Mouse (Mus musculus) liver, embryonic 14.5 days (tissue): ENCODE data around the gene Olfr938. TPM values are rescaled to one million over a fixed set of nuclear protein-coding genes. Genes with fewer than 3 reads are reported as not detected.

Source experiments
- ATAC-seq: fragments of 200-750 bp; cut with Nextera tagmentation; 2 replicates; pipeline ENCODE4 v1.8.0; 2017; ENCODE audit warnings: moderate number of reproducible peaks, mild to moderate bottlenecking, moderate library complexity; ENCODE audit not compliant: insufficient read depth
- DNase-seq, 3 experiments: peaks; one replicate each; pipeline ENCODE4 v3.0.0-alpha.2; 2012 to 2013; ENCODE audit warnings: low read depth in 3 of 3, low spot score in 3 of 3
- H3K27ac ChIP-seq: fragments of 300-500 bp; sonication (generic); 2 replicates; pipeline ENCODE4 v1.5.1; 2014; ENCODE audit warnings: moderate library complexity, mild to moderate bottlenecking, control low read depth, inconsistent platforms
- H3K27me3 ChIP-seq: fragments of 300-500 bp; sonication (generic); 2 replicates; pipeline ENCODE4 v1.6.1; 2014; ENCODE audit warnings: mild to moderate bottlenecking, low read length, moderate library complexity; ENCODE audit not compliant: control insufficient read depth, insufficient read depth
- H3K36me3 ChIP-seq: fragments of 300-500 bp; sonication (generic); replicated peaks from 2 replicates; pipeline ENCODE4 v1.6.1; 2014; ENCODE audit warnings: low read depth; ENCODE audit not compliant: control insufficient read depth, insufficient read depth
- H3K4me1 ChIP-seq, 2 experiments: fragments of 200-500 bp in 1 of 2; fragments of 300-500 bp in 1 of 2; sonication (generic) in 1 of 2; replicated peaks; 2 replicates each; pipeline ENCODE4 v1.6.1; 2012 to 2014; ENCODE audit warnings: antibody characterized with exemption in 1 of 2, inconsistent platforms in 1 of 2, low read length in 1 of 2; ENCODE audit not compliant: control insufficient read depth in 2 of 2, insufficient read depth in 2 of 2
- H3K4me2 ChIP-seq: fragments of 300-500 bp; sonication (generic); 2 replicates; pipeline ENCODE4 v1.6.1; 2014; ENCODE audit warnings: low read depth, mild to moderate bottlenecking, control low read depth, moderate library complexity
- H3K4me3 ChIP-seq, 2 experiments: fragments of 200-500 bp in 1 of 2; fragments of 300-500 bp in 1 of 2; sonication (generic) in 1 of 2; 2 replicates each; pipeline ENCODE4 v1.5.1; 2012 to 2014; ENCODE audit warnings: low read depth in 2 of 2, low read length in 2 of 2, mild to moderate bottlenecking in 2 of 2, control low read depth in 1 of 2, inconsistent platforms in 1 of 2, moderate library complexity in 1 of 2; ENCODE audit not compliant: insufficient read depth in 1 of 2
- H3K9ac ChIP-seq: fragments of 300-500 bp; sonication (generic); replicated peaks from 2 replicates; pipeline ENCODE4 v1.6.1; 2014; ENCODE audit warnings: mild to moderate bottlenecking, control low read depth, moderate library complexity
- H3K9me3 ChIP-seq: fragments of 300-500 bp; sonication (generic); 2 replicates; pipeline ENCODE4 v1.6.1; 2016; ENCODE audit warnings: low read length, mixed read lengths; ENCODE audit not compliant: control insufficient read depth
- CTCF ChIP-seq: IDR thresholded peaks from 2 replicates; pipeline ENCODE4 v1.5.1; 2016; ENCODE audit warnings: antibody characterized with exemption, low read depth, control low read depth
- EP300 ChIP-seq: IDR thresholded peaks from 2 replicates; pipeline ENCODE4 v1.6.1; 2016; ENCODE audit warnings: antibody characterized with exemption, low read depth
- WGBS: fragments of 180-500 bp; shearing (Covaris S2); extraction: QIAGEN DNeasy Blood & Tissue Kit; methylation state at CpG from one replicate; pipeline ENCODE4 v1.1.7; 2014; ENCODE audit not compliant: insufficient replicate concordance; 5-methylcytosine and 5-hydroxymethylcytosine counted together
- microRNA-seq: library from miRNA; unstranded; fragments of <30 nt; microRNA quantifications from one replicate; pipeline ENCODE4, GENCODE M21; 2016
- polyA plus RNA-seq, 2 experiments: library from polyadenylated mRNA; depleted of rRNA in 1 of 2; stranded (reverse) in 1 of 2; unstranded in 1 of 2; fragments of >200 nt; fragmentation: Nextera tagmentation in 1 of 2; extraction: Ambion mirVana in 1 of 2; gene quantifications; 2 replicates each; pipeline versions ENCODE4 v1.2.1 to v1.2.3; 2012 to 2014

Olfr938 gene
- polyA plus RNA-seq (2012; rRNA removed), result not detected in 2 replicates
- not detected in 2 replicates for polyA plus RNA-seq (2014; fragmentation: Nextera tagmentation; extraction: Ambion mirVana)

- ATAC-seq (no peak), DNase-seq (no peak)
- no peak within 1 kb of the TSS for H3K9ac ChIP-seq
- H3K4me1 ChIP-seq, result no peaks in the 10 kb centered on the region
- no peak within 1 kb of the TSS for H3K4me2 ChIP-seq
- no peak within 1 kb of the TSS for H3K27ac ChIP-seq
- H3K9me3 ChIP-seq, result no peaks in the 10 kb centered on the region
- H3K36me3 ChIP-seq, result no peaks in the 10 kb centered on the region
- no peak within 1 kb of the TSS for H3K4me3 ChIP-seq
- H3K27me3 ChIP-seq, result no peaks in the 10 kb centered on the region
- WGBS, result 58% methylated on average over 2 of the region's 2 CpGs
- TF ChIP-seq CTCF (no peak), EP300 (no peak)
Measured at GRCm38 (mm10) chr9:39078787-39079186, at the start of gene Olfr938. Gene Olfr938 (minus strand): TSS chr9:39078887.

GRCm38 (mm10) chr9:39127831-39128230 lies 49.1 kb upstream of the Olfr938 start, which contains the start of gene Olfr27:
Gene Olfr27 (plus strand): TSS chr9:39128131.
- no peak within 1 kb of the TSS for H3K4me2 ChIP-seq
- no peak within 1 kb of the TSS for H3K9ac ChIP-seq
- no peaks in the 10 kb centered on the region for H3K4me1 ChIP-seq
- no peaks in the 10 kb centered on the region for H3K27me3 ChIP-seq
- TF ChIP-seq CTCF (no peak), EP300 (no peak)
- H3K4me3 ChIP-seq, result no peak within 1 kb of the TSS
- H3K27ac ChIP-seq, result no peak within 1 kb of the TSS
- no peaks in the 10 kb centered on the region for H3K9me3 ChIP-seq
- ATAC-seq, result no peak
- H3K36me3 ChIP-seq, result no peaks in the 10 kb centered on the region
- no peak for DNase-seq

GRCm38 (mm10) chr9:39127326-39127725 lies 48.6 kb upstream of the Olfr938 start:
- ATAC-seq (no peak), DNase-seq (no peak)
- no peaks in the 10 kb centered on the region for H3K9me3 ChIP-seq
- no peaks in the 10 kb centered on the region for H3K36me3 ChIP-seq
- no peak overlapping the region for H3K4me2 ChIP-seq
- no peak for TF ChIP-seq CTCF
- no peak for TF ChIP-seq EP300
- H3K4me1 ChIP-seq, result no peaks in the 10 kb centered on the region
- 62% methylated on average over 1 of the region's 1 CpGs for WGBS
- H3K27ac ChIP-seq, result no peak overlapping the region
- no peak overlapping the region for H3K4me3 ChIP-seq
- no peaks in the 10 kb centered on the region for H3K27me3 ChIP-seq
- no peak overlapping the region for H3K9ac ChIP-seq

- DNase-seq (no peak), ATAC-seq (no peak)
- Histone ChIP-seq H3K36me3 (no peaks in the 10 kb centered on the region), H3K9me3 (no peaks in the 10 kb centered on the region), H3K9ac (no peak within 1 kb of the TSS), H3K27ac (no peak within 1 kb of the TSS), H3K4me1 (no peaks in the 10 kb centered on the region), H3K4me2 (no peak within 1 kb of the TSS), H3K4me3 (no peak within 1 kb of the TSS), H3K27me3 (no peaks in the 10 kb centered on the region)
- no peak for TF ChIP-seq CTCF
- TF ChIP-seq EP300, result no peak
- 55% methylated on average over 1 of the region's 1 CpGs for WGBS
Measured at GRCm38 (mm10) chr9:39064851-39065250, 13.8 kb downstream of the Olfr938 start, which contains the start of gene Olfr937. Gene Olfr937 (minus strand): TSS chr9:39064951.

Small RNA genes within 50 kb of the gene (microRNA-seq; reads per million reads assigned to microRNA genes)
- gene Gm25032, result not detected
- not detected for gene Gm25529

Other genes with a start within 250 kb of the Olfr938 start
- not detected in 2 replicates for gene Olfr924, start 234.4 kb downstream of the Olfr938 start, polyA plus RNA-seq (2012; rRNA removed)
- not detected in 2 replicates for gene Olfr924, start 234.4 kb downstream of the Olfr938 start, polyA plus RNA-seq (2014; fragmentation: Nextera tagmentation; extraction: Ambion mirVana)
- gene Olfr26, start 223.8 kb downstream of the Olfr938 start, polyA plus RNA-seq (2012; rRNA removed), result not detected in 2 replicates
- gene Olfr26, start 223.8 kb downstream of the Olfr938 start, polyA plus RNA-seq (2014; fragmentation: Nextera tagmentation; extraction: Ambion mirVana), result not detected in 2 replicates
- gene Olfr926, start 201.8 kb downstream of the Olfr938 start, polyA plus RNA-seq (2012; rRNA removed), result not detected in 2 replicates
- gene Olfr926, start 201.8 kb downstream of the Olfr938 start, polyA plus RNA-seq (2014; fragmentation: Nextera tagmentation; extraction: Ambion mirVana), result not detected in 2 replicates
- gene Olfr930, start 149.1 kb downstream of the Olfr938 start, polyA plus RNA-seq (2012; rRNA removed), result not detected in 2 replicates
- not detected in 2 replicates for gene Olfr930, start 149.1 kb downstream of the Olfr938 start, polyA plus RNA-seq (2014; fragmentation: Nextera tagmentation; extraction: Ambion mirVana)
- not detected in 2 replicates for gene Olfr933, start 106.6 kb downstream of the Olfr938 start, polyA plus RNA-seq (2012; rRNA removed)
- not detected in 2 replicates for gene Olfr933, start 106.6 kb downstream of the Olfr938 start, polyA plus RNA-seq (2014; fragmentation: Nextera tagmentation; extraction: Ambion mirVana)
- gene Olfr934, start 90.6 kb downstream of the Olfr938 start, polyA plus RNA-seq (2012; rRNA removed), result not detected in 2 replicates
- not detected in 2 replicates for gene Olfr934, start 90.6 kb downstream of the Olfr938 start, polyA plus RNA-seq (2014; fragmentation: Nextera tagmentation; extraction: Ambion mirVana)
- gene Olfr935, start 79.2 kb downstream of the Olfr938 start, polyA plus RNA-seq (2012; rRNA removed), result not detected in 2 replicates
- gene Olfr935, start 79.2 kb downstream of the Olfr938 start, polyA plus RNA-seq (2014; fragmentation: Nextera tagmentation; extraction: Ambion mirVana), result not detected in 2 replicates
- not detected in 2 replicates for gene Olfr146, start 55.5 kb downstream of the Olfr938 start, polyA plus RNA-seq (2012; rRNA removed)
- gene Olfr146, start 55.5 kb downstream of the Olfr938 start, polyA plus RNA-seq (2014; fragmentation: Nextera tagmentation; extraction: Ambion mirVana), result not detected in 2 replicates
- not detected in 2 replicates for gene Olfr937, start 13.9 kb downstream of the Olfr938 start, polyA plus RNA-seq (2012; rRNA removed)
- gene Olfr937, start 13.9 kb downstream of the Olfr938 start, polyA plus RNA-seq (2014; fragmentation: Nextera tagmentation; extraction: Ambion mirVana), result not detected in 2 replicates
- gene Olfr27, start 49.2 kb upstream of the Olfr938 start, polyA plus RNA-seq (2012; rRNA removed), result not detected in 2 replicates
- gene Olfr27, start 49.2 kb upstream of the Olfr938 start, polyA plus RNA-seq (2014; fragmentation: Nextera tagmentation; extraction: Ambion mirVana), result not detected in 2 replicates
- not detected in 2 replicates for gene Olfr943, start 87.4 kb upstream of the Olfr938 start, polyA plus RNA-seq (2012; rRNA removed)
- gene Olfr943, start 87.4 kb upstream of the Olfr938 start, polyA plus RNA-seq (2014; fragmentation: Nextera tagmentation; extraction: Ambion mirVana), result not detected in 2 replicates
- gene Olfr944, start 123.0 kb upstream of the Olfr938 start, polyA plus RNA-seq (2012; rRNA removed), result not detected in 2 replicates
- gene Olfr944, start 123.0 kb upstream of the Olfr938 start, polyA plus RNA-seq (2014; fragmentation: Nextera tagmentation; extraction: Ambion mirVana), result not detected in 2 replicates
- gene Olfr1537, start 171.1 kb upstream of the Olfr938 start, polyA plus RNA-seq (2012; rRNA removed), result not detected in 2 replicates
- gene Olfr1537, start 171.1 kb upstream of the Olfr938 start, polyA plus RNA-seq (2014; fragmentation: Nextera tagmentation; extraction: Ambion mirVana), result not detected in 2 replicates
- gene Olfr945, start 197.9 kb upstream of the Olfr938 start, polyA plus RNA-seq (2012; rRNA removed), result not detected in 2 replicates
- not detected in 2 replicates for gene Olfr945, start 197.9 kb upstream of the Olfr938 start, polyA plus RNA-seq (2014; fragmentation: Nextera tagmentation; extraction: Ambion mirVana)
- gene Olfr948, start 247.2 kb upstream of the Olfr938 start, polyA plus RNA-seq (2012; rRNA removed), result not detected in 2 replicates
- gene Olfr948, start 247.2 kb upstream of the Olfr938 start, polyA plus RNA-seq (2014; fragmentation: Nextera tagmentation; extraction: Ambion mirVana), result not detected in 2 replicates